Mouse (Mus musculus): ENCODE data around the gene Zswim7.
A peak's percentile ranks its signal among the peaks of the same experiment; 100 is the strongest.
"Not testable (repeated sequence)": the region's sequence is repeated elsewhere in the genome, so short reads cannot be mapped to it uniquely, and the experiment has no call there.

Gene Zswim7

GRCm38 (mm10) chr11:62280675-62281600, at the start of gene Zswim7, which contains the start of gene Ttc19:
Gene Zswim7, minus strand, starts transcription at chr11:62281375.
Gene Ttc19, plus strand, starts transcription at chr11:62281473.
- peak; percentile 92 for DNase-seq

- no peak for DNase-seq
Measured at GRCm38 (mm10) chr11:62323659-62324058, 42.5 kb upstream of the Zswim7 start.

GRCm38 (mm10) chr11:62320097-62320496, 38.9 kb upstream of the Zswim7 start:
- no peak for DNase-seq

GRCm38 (mm10) chr11:62317746-62318145, 36.6 kb upstream of the Zswim7 start:
- no peak for DNase-seq

- no peak for DNase-seq
Measured at GRCm38 (mm10) chr11:62314984-62315383, 33.8 kb upstream of the Zswim7 start.

- no peak for DNase-seq
Measured at GRCm38 (mm10) chr11:62309296-62309695, 28.1 kb upstream of the Zswim7 start.

- no peak for DNase-seq
Measured at GRCm38 (mm10) chr11:62305866-62306265, 24.7 kb upstream of the Zswim7 start.

- no peak for DNase-seq
Measured at GRCm38 (mm10) chr11:62298883-62299282, 17.7 kb upstream of the Zswim7 start.

GRCm38 (mm10) chr11:62294121-62294520, 12.9 kb upstream of the Zswim7 start:
- DNase-seq = no peak

- no peak for DNase-seq
Measured at GRCm38 (mm10) chr11:62287700-62288099, 6.5 kb upstream of the Zswim7 start.

GRCm38 (mm10) chr11:62285020-62285419, 3.8 kb upstream of the Zswim7 start:
- no peak for DNase-seq

GRCm38 (mm10) chr11:62284020-62284419, 2.8 kb upstream of the Zswim7 start:
- not testable (repeated sequence) for DNase-seq

- DNase-seq = no peak
Measured at GRCm38 (mm10) chr11:62281601-62281997, 424 bp upstream of the Zswim7 start.

GRCm38 (mm10) chr11:62278027-62278426, 3.1 kb downstream of the Zswim7 start:
- DNase-seq = peak; percentile 77

GRCm38 (mm10) chr11:62277086-62277485, 4.1 kb downstream of the Zswim7 start:
- DNase-seq = no peak

GRCm38 (mm10) chr11:62270851-62271250, 10.3 kb downstream of the Zswim7 start:
- DNase-seq = no peak

- DNase-seq = no peak
Measured at GRCm38 (mm10) chr11:62269097-62269496, 12.1 kb downstream of the Zswim7 start.

GRCm38 (mm10) chr11:62268381-62268780, 12.8 kb downstream of the Zswim7 start:
- no peak for DNase-seq

- DNase-seq = no peak
Measured at GRCm38 (mm10) chr11:62266466-62267214, 14.5 kb downstream of the Zswim7 start.

GRCm38 (mm10) chr11:62265642-62266041, 15.5 kb downstream of the Zswim7 start:
- no peak for DNase-seq

GRCm38 (mm10) chr11:62264018-62264417, 17.2 kb downstream of the Zswim7 start:
- DNase-seq = no peak

GRCm38 (mm10) chr11:62263599-62263998, 17.6 kb downstream of the Zswim7 start:
- DNase-seq = no peak

- DNase-seq = no peak
Measured at GRCm38 (mm10) chr11:62259214-62259613, 22.0 kb downstream of the Zswim7 start.

- DNase-seq = no peak
Measured at GRCm38 (mm10) chr11:62253380-62253779, 27.8 kb downstream of the Zswim7 start.

Data from thymus, postnatal 14 days (tissue).